Mouse (Mus musculus) fibroblast of lung, adult 2 months (primary cell): Measurements from ENCODE around the gene Zyx.

Experiments
- DNase-seq: peaks from one replicate; pipeline ENCODE4 v3.0.0-alpha.2; 2011; ENCODE audit warnings: low read depth

Zyx gene

DNA sequence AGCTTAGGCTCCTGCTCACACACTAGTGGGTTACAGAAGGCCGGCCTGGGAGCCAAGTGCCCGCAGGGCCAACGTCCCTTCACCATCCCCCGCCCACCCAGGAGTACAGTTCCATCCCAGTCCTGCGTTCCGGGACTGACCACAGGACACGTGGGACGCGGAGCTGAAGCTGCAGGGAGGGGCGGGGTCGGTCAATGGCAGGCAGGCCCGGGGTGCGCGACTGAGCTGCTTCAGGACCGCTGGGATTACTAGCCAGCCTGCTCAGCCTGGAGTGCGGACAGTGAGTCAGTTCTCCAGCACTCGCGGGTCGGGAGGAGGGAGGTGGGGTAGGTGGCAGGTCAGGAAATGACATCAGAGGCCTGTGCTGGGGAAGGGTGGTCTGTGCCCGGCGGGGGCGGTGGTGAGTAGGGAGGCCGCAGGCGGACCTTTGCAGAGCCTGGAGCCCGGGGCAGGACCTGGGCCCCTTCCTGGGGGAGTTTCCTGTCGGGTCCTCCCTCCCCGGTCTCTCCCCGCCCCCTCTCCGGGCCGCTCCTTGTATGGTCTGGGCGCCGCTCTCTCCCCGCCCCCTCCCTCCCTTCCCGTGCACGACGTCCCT, at the start of gene Zyx:
TSS of gene Zyx (plus strand) at position 205 of the 595 bp plus-strand sequence.
- peak; percentile 96 for DNase-seq

DNA sequence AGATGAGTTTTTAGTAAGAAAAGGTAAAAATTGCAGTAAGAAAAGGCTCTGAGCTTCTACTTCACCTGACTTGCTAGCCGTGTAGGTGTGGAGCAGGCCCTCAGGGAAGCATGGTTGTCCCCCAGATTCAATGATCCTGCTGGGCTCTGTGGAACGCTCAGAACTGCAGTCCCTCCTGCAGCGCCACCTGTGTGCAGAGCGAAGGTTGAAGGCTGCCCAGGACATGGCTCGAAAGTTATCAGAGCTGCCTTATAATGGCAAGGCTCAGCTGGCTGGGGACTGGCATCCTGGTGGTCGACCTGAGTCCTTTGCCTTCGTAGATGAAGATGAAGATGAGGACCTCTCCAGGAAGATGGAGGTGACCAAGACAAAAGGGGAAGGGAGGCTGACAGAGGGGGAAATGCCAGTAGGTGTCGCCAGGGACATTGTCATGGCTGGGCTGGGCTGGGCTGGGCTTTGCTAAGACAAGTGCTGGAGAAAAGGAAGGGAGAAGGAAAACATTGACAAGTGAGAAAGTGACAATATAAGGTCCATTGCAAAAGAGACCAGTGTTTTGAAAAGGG, 39.5 kb upstream of the Zyx start:
- no peak for DNase-seq

DNA sequence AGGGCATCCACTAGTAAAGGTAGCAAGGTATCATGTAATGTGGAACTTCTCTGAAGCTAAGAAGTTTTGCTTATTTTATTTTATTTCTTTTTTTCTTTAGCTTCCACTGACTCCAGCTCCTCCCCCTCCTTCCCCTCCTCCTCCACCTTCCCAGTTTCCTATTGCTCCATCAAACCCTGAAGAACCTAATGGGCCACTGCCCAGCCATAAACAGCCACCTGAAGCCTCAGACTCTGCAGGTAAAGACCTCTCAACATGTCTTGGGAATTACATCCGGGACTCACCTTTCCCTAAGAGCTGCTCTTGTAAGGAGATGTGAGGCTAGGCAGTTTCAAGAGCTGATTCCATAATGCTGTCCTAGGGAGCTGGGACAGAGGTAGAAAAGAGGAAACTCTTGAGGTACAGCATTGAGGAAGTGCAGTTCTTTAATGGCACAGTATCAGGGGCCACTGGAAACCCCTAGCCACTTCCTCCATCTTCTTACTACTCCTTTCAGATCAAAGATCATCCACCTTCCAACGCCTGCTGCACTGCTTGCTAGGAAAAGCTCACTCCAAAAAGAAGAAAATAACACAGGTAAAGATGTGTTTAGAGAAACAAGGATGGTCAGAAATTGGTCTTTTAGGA, 38.9 kb upstream of the Zyx start:
- no peak for DNase-seq

DNA sequence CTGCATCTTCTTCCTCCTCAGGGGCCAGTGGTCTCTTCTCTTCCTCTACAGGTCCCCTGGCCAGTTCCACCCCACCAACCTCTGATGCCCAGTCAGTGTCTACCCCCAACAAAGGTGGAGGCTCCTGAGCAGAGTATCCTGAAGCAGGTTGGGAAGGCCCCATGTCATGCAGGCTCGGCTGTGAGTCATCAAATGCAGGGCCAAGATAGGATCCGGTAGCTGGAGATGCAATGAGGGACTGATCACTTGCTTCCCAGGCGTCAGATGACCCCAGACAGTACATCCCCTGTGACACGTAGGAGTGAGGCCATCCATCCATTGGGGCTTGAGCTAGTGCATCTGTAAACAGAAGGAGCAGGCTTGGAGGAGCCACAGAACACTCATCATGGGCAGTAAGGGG, 31.1 kb upstream of the Zyx start:
- no peak for DNase-seq

DNA sequence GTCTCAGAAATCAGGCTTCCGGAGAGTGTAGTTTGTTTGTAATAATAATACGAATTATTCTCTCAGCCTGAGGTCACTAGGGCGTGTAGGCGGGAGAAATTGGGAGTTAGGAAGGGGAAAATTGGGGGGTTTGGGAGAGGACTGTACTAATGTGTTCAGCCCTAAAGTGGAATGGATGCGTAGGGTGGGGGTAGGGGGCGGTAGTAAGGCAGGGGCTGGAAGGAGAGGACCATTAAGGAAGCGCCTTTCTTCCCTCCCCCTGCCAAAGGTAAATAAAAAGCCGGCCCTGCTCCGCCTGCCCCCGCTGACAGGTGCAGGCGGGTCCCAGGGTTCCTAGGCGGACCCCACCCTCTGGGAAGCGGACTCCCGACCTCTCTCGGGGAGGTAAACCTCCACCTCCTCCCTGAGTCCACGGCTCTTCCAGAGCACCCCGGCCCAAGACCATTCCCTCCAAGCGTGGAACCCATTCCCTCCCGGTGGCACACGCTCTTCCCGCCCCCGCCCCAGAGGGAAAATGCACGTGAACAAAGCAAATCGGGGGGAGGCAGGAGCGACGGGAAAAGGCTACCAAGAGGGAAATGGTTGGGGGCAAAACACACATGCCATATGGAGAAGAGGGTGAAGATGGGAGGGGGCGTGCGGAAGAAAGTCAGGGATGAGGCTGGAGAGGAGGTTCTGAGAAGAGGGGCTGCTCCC, 25.9 kb upstream of the Zyx start:
- DNase-seq: no peak

DNA sequence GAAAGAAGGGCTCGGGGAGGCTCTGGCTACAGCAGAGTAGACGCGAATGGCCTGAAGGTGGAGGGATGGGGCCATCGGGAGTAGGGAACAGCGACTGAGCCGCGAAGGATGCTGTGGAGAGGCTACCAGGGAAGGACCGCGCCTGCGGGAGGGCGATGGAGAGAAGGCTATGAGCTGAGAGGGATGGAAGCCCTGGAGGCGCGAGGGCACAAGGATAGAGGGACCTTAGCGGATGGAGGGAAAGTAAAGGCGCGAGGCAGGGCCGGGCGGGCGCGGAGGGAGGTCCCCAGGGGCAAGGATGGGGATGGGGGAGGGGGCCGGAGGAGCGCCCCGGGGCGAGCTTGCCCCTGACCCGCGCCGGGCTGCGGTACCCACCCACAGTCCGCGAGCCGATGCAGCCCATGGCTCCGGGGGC, 25.4 kb upstream of the Zyx start:
- no peak for DNase-seq

DNA sequence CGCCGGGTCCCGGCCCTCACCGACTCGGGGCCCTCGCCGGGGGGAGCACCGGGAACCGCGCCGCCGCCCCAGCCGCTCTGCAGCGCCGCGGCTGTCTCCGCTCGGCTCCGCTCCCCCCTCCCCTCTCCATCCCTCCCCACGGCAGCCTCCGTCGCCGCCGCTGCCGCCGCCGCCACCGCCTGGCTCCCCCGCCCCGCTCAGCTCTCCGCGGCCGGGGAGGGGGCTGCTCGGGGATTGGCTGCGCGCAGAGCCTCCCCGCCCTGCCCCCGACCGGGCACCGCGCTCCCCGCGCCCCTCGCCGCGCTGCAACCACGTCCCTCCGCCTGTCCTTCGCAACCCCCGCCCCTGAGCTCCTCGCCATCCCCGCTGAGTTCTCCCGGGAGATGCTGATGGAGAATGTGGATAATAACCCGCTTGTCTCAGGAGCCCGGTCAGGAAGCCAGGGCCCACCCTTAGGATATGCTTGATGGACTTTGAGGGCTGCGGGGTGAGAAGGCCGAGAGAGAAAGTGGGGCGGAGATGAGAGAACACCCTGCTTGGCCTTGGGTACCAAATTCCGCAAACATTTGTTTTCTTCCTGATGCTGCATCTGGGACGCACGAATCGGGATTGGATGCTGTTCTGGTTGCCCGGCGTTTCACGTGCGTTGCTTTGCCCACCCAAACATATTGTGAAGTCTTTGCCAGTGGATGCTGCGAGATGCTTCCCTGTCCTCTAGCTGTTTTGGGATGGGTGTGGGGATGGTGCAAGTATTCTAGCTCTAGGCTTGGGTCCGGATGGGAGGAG, 24.8 kb upstream of the Zyx start, which contains the start of gene Fam131b:
TSS of gene Fam131b (minus strand) at position 162 of the 786 bp plus-strand sequence.
- no peak for DNase-seq

DNA sequence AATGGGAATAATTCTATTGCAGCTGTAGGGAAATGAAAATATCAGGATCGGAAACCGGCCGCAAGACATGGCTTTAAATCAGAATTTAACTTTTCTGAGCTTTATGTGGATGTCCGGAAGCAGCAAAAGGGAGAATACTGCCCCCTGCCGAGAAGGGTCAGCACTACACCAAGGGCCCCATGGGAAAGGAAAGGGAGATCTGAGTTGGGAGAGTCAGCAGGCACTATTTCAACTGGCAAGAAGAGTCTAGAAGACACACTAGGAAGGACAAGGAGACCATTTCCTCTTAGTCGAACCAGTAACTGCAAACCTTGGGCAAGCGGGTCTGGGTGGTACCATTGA, 24.2 kb upstream of the Zyx start:
- peak; percentile 45 for DNase-seq

DNA sequence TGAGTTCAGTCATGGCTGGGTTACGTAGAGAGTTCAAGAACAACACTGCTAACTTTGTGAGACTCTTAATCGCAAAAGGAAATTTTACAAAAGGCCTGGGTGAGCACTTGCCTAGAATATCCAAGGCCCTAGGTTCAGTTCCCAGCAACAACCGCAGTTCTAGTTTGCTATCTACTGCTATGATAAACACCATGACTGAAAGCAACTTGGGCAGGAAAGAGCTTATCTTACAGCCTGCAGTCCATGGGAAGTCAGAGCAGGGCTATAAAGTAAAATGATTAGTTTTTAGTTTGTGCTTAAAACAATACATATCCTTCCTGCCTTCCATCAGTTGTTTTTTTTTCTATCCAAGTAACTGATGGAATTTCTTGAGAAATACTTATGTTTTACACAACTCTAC, 22.9 kb upstream of the Zyx start:
- DNase-seq: no peak

DNA sequence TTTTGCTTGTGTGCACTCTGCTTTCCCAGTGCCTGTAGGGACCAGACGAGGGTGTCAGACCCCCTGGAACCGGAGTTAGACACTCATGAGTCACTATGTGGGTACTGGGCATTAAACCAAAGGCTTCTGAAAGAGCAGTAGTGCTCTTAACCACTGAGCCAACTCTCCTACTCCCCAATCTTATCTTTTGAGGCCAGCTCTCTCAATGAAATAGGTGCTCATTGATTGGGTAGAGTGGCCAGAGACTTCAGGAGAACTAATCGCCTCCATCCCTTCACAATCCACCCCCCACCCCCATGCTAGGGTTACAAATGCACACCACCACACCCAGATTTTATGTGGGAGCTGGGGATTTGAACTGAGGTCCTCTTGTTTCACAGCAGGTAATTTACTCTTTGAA, 20.7 kb upstream of the Zyx start:
- DNase-seq: no peak

DNA sequence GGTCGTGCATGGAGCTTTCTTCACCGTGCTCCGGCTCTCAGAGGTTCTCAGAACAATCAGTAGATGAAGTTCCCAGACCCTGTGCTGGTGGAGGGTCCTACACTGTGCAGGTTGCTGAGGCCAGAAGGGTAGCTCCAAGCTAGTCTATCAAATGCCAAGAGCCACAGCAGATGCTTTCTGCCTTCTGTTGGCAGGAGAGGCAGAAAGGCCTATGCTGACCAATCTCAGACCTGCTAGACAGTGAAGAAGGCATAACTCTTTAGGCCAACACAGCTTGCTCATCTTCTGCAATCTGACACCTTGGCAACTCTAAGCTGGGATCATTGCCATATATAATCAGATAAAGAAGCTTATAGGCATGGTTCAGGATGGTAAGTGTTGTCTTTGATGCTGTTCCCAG, 19.2 kb upstream of the Zyx start:
- no peak for DNase-seq

DNA sequence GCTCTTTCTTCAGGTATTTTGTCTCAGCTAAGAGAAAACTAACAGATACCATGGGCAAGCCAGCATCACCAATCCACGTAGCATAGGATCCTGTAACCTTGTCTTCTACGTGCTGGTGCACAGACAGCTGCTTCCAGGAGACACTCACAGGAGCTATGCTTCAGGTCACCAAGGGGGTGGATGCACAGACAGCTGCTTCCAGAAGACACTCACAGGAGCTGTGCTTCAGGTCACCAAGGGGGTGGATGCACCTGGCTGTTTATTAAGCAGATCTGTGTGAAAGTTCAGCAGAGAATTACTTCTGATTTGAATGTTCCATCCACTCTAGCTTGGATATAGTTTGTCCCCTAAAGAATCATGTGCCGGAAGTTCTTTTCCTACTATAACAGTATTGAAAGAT, 18.5 kb upstream of the Zyx start:
- DNase-seq: no peak

DNA sequence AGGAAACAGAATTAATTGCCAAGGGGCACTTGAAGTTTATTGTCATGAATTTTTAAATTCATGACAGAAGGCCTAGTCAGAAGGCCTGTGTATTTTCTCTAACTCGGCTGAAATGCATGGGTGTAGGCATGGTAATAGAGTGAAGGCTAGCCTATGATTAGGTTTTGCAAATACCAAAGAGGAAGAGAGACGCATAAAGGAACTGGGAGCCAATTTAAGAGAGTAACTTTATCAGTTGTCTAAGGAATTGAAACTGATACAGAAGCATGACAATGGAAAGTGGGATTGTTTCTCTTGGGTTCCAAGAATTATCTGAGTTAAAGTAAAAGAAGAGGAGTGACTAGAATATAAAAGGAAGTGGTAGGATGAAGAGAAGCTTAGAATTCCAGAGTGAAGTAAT, 10.2 kb upstream of the Zyx start:
- DNase-seq: no peak

DNA sequence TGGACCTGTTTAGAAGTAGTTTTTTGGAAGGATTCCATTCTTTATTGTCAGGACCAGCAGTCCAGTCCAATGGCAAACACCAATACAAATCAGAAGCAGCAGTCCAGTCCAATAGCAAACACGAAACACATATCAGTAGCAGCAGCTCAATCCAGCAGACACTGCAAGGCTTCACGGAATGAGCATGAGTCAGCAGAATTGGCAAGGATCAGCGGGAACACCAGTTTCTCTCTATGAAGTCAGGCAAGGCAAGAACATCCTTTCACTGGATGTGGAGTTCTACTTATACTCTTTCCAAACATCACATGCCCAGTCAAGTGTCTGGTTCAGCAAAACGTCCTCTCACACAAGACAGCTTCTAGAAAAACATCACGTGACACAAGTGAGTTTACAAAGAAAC, 9.4 kb upstream of the Zyx start:
- DNase-seq: peak; percentile 65

DNA sequence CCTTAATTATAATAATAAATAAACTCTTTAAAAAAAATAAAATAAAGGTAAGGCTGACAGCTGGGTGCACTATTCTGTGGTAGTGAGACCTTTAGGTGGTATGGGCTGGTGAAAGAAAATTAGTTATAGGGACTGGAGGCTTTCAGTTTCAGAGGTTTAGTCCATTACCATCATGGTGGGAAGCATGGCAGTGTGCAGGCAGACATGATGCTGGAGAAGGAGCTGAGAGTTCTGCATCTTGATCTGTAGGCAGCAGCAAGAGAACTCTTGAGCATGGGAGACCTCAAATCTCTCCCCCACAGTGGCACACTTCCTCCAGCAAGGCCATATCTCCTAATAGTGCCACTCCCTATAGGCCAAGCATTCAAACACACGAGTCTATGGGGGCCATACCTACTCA, 7.3 kb upstream of the Zyx start:
- DNase-seq: no peak

DNA sequence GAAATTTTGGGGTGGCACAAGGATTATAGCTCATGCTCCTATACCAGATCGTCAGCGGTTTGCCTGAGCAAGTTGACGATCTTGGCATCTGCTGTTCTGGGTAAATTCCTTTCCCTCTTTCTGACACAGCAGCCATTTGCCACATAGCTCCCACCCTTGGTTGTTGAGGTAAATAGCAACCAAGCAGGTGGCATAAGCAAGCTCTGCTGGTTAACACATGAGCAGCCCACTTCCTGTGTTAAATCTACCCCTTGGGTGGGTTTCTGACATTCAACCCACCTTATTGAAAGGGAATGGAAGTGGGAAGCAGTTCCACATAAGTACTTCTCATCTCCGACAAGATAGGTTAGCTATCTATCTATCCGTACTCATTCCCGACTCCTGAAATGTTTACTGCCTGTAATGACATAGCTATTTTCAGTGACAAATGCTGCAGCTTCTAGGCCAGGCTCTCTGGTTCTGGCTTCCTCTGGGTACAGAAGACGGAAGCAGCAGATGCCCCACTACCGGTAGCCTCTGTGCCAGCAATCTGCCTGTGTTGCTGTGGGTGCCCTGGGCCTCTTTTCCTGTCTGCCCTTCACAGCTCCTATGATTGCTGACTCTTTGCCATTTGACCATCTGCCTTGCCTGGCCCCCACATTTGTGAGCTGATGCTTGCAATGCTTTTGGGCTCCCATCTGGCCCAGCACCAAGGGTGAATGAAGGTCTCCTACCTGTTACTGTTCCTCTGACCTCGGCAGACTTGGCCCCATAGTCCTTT, 5.9 kb upstream of the Zyx start:
- DNase-seq: no peak

DNA sequence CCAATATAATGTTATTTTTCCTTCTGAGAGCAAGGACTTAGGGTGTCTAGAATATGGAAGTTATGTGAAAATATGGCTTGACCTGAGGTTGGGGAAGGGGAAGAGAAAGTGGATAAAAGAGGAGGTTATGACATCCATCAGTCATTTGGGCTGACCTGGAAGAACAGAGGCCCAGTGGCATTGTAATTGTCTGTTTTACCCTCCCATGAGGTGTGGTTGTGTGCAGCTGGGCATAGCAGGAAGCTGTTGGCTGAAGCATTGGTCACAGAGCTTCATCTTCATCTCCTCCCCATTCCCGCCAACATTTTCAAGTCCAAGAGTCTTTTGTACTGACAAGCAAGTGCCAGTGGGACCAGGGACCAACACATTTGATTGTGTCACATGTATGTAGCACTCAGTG, 5.2 kb upstream of the Zyx start:
- no peak for DNase-seq

DNA sequence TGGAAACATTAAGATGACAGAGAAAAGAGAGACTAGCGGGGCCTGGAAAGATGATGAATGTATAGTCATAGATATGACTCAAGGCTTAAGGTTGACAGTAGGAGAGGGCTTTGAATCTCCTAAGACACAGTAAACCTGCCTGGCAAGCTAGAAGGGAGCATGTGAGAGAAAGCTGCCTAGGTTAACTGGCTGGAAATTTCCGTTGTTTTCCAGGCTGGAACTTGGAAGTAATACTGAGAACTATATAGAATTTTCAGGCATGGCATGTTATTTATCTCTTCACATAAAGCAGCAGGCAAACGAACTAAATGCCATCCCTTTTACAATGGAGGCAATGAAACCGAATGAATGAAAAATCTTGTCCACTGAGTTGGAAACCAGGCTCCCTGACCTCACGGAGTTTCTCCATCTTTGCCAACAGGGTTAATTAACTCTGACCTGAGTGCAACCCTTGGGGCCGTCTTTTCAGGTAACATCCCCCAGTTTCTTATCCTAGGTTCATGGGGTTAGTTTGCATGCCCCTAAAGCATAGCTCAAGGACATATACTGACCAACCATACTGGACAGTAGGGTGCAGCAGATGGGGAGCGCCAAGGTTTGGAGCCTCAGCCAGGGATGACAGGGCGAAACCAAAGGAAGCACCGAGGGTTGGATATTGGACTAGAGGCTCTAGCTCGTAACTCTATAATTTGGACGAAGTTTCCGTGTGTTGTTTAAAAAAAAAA, 987 bp upstream of the Zyx start:
- DNase-seq: no peak

DNA sequence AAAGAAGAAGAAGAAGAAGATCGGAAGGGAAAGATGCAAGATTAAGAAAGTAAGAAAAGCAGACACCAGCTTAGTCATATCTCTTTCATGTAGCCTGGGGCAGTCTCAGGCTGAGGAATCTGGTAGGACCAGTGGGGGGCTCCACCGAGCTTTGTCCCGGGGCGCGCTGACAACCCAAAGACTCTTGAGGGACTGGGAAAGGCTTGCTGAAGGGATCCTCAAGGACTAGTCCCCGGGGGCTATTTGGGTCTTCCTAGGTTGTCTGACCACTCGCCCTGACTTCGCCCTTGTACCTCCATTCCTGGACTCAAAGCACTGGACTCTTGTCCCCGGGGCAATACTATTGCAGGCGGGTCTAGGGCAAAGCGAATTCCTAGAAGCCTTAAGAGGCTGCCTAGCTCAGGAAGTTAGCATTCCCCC, 414 bp upstream of the Zyx start:
- peak; percentile 61 for DNase-seq

DNA sequence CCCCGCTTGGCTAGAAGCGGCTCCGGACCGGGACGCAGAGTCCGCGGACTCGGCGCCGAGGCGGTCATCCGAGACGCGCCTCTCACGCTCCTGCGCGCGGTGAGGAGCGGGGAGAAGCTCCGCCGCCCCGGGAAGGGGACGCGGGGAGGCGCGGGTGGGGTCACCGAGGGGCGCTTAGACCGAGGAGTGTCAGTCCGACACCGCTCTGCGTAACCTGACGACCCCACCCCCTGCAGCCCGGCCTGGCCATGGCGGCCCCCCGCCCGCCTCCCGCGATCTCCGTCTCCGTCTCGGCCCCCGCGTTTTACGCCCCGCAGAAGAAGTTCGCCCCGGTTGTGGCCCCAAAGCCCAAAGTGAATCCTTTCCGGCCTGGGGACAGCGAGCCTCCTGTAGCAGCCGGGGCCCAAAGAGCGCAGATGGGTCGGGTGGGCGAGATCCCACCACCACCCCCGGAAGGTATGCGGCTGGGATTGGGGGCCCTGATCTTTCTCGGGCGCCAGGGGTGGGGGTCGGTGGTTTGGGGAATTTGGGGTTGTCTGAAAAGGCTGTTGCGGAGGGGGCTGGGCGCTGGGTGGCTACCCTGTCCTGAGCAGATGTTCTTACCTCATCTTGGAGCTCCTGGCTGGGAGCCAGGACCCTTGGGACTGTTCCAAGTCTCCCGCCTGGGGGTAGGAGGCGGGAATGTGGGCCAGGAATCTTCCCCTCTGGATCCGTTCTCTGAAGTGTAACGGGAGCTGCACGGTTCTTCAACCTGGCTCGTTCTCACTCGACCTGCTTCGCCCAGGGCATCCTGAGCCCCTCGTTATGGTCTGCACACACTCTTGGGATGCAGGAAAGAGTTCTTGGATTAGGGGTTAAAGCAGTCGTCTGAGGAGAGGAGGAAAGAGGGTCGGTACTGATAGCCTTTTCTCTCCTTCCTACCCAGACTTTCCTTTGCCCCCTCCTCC, 864 bp downstream of the Zyx start:
- no peak for DNase-seq
